Mouse (Mus musculus): ENCODE results near the gene Grasp.
A peak's percentile ranks its signal among the peaks of the same experiment; 100 is the strongest.

Grasp gene

GRCm38 (mm10) chr15:101228866-101229590, 5.0 kb downstream of the Grasp start:
- DNase-seq (ENCODE audit: low spot score) = peak; percentile 78

GRCm38 (mm10) chr15:101230503-101230902, 6.5 kb downstream of the Grasp start:
- DNase-seq (ENCODE audit: low spot score) = no peak

- peak; percentile 46 for DNase-seq (ENCODE audit: low spot score)
Measured at GRCm38 (mm10) chr15:101230995-101231647, 7.1 kb downstream of the Grasp start.

GRCm38 (mm10) chr15:101231648-101232180, 7.7 kb downstream of the Grasp start:
- no peak for DNase-seq (ENCODE audit: low spot score)

- DNase-seq (ENCODE audit: low spot score) = no peak
Measured at GRCm38 (mm10) chr15:101232607-101233006, 8.6 kb downstream of the Grasp start.

GRCm38 (mm10) chr15:101233183-101233582, 9.2 kb downstream of the Grasp start:
- DNase-seq (ENCODE audit: low spot score) = no peak

GRCm38 (mm10) chr15:101233641-101234275, 9.8 kb downstream of the Grasp start:
- no peak for DNase-seq (ENCODE audit: low spot score)

GRCm38 (mm10) chr15:101234611-101235341, 10.8 kb downstream of the Grasp start:
- peak; percentile 58 for DNase-seq (ENCODE audit: low spot score)

- DNase-seq (ENCODE audit: low spot score) = no peak
Measured at GRCm38 (mm10) chr15:101235342-101235698, 11.3 kb downstream of the Grasp start.

GRCm38 (mm10) chr15:101235728-101236327, 11.8 kb downstream of the Grasp start:
- no peak for DNase-seq (ENCODE audit: low spot score)

- peak; percentile 68 for DNase-seq (ENCODE audit: low spot score)
Measured at GRCm38 (mm10) chr15:101236878-101237277, 12.9 kb downstream of the Grasp start.

GRCm38 (mm10) chr15:101238885-101239511, 15.0 kb downstream of the Grasp start:
- no peak for DNase-seq (ENCODE audit: low spot score)

GRCm38 (mm10) chr15:101239821-101240220, 15.8 kb downstream of the Grasp start:
- DNase-seq (ENCODE audit: low spot score) = no peak

GRCm38 (mm10) chr15:101240799-101241204, 16.8 kb downstream of the Grasp start:
- peak; percentile 95 for DNase-seq (ENCODE audit: low spot score)

- DNase-seq (ENCODE audit: low spot score) = no peak
Measured at GRCm38 (mm10) chr15:101241236-101241635, 17.2 kb downstream of the Grasp start.

GRCm38 (mm10) chr15:101241853-101242252, 17.9 kb downstream of the Grasp start:
- no peak for DNase-seq (ENCODE audit: low spot score)

GRCm38 (mm10) chr15:101242645-101243044, 18.7 kb downstream of the Grasp start:
- no peak for DNase-seq (ENCODE audit: low spot score)

GRCm38 (mm10) chr15:101244012-101244411, 20.0 kb downstream of the Grasp start:
- DNase-seq (ENCODE audit: low spot score) = peak; percentile 31

GRCm38 (mm10) chr15:101246231-101247154, 22.5 kb downstream of the Grasp start:
- DNase-seq (ENCODE audit: low spot score) = peak; percentile 99

GRCm38 (mm10) chr15:101247155-101247498, 23.1 kb downstream of the Grasp start:
- DNase-seq (ENCODE audit: low spot score) = no peak

All from adipocyte (in vitro differentiated cells).